Mouse (Mus musculus) spleen, postnatal 10 days (tissue): ENCODE results near the gene Tekt1.

Experiments
- DNase-seq, 2 experiments: peaks; one replicate each; pipeline ENCODE4 v3.0.0; 2021 to 2022; ENCODE audit warnings: low spot score in 2 of 2

Tekt1 gene

GRCm38 (mm10) chr11:72342549-72343237 lies 19.5 kb downstream of the Tekt1 start:
- peak; percentile 14 to 43 for DNase-seq

DNA sequence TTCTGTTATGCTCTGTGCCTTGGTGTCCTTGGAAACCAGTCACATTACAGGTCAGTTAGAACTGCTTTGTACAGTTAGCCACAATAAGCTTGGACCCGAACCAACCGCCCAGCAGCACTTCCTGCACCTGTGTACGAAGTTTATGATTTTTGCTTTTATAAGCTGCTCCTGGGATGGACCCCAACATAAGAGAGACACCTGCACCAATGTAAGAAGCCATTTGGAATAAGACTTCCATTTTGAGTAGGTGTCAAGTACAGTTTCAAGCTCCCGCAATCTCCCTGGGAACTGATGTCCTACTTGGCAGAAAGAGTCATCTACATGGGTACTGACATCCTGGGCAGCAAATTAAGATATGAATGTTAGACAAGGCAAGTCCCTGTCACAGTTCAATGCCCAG lies 22.5 kb downstream of the Tekt1 start:
- no peak for DNase-seq

- no peak for DNase-seq
These were observed 23.8 kb downstream of the Tekt1 start for GRCm38 (mm10) chr11:72338437-72338871.

DNA sequence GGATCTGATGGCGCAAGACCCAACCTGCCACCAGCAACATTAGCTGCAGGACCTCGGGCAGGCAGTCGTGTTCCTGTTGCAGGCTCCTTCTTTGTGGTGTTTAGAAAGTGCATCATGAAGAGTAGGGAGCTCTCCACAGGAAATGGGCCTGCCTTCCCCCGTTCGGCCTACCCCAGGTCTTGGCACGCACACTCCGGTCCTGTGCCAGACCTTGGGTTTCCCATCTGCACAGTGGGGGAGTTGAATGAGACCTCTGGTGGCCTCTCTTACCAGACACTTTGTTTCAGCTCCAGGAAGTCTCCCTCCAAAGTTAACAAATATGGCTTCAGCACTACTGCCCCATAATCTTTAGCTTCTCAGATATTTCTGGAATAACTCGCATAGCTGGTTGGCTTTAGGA lies 25.5 kb downstream of the Tekt1 start:
- DNase-seq, result no peak

DNA sequence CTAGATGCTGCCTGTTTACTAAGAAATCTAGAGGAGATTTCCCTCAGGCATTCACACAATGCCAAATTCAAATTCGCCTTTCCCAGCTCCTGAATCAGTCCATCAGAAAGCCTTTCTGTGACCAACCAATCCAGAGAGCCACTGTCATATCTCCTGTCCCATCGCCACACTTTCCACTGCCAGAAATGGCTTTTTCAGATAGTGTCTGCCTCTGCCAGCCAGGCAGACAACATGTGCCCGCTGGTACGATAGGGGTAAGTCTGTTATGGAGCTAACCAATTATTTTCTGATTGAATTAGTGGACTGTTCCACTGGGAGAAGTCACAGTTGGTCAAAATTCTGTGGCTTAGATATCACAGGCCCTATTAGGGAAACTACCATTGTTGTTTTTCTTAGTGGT lies 27.6 kb downstream of the Tekt1 start:
- no peak for DNase-seq

- no peak for DNase-seq
These were observed 29.1 kb downstream of the Tekt1 start for GRCm38 (mm10) chr11:72332951-72333667.

- DNase-seq, result no peak
These were observed 36.5 kb downstream of the Tekt1 start for GRCm38 (mm10) chr11:72325701-72326100.

GRCm38 (mm10) chr11:72324431-72324830 lies 37.8 kb downstream of the Tekt1 start:
- DNase-seq, result no peak

DNA sequence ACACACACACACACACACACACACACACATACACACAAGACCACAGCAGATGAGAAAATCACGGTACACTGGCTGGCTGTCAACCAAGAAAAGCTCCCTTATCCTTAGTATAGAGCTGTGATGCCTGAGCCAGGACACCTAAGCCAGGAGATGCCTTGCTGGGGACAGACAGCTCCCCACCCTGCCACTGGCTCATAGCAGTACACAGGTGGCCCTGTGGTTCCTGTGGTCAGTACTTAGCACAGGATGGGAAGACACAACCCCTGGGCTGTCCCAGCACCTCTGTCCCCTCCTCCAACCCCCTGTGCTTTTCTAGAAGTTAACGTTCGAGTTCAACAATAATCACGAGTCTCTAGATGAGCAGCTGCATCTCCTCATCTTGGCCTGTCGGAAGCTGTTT lies 44.2 kb downstream of the Tekt1 start:
- no peak for DNase-seq

- no peak for DNase-seq
These were observed 47.9 kb downstream of the Tekt1 start, which contains the start of gene Fbxo39 for GRCm38 (mm10) chr11:72314151-72314895. Fbxo39 (plus strand) TSS chr11:72314444.

DNA sequence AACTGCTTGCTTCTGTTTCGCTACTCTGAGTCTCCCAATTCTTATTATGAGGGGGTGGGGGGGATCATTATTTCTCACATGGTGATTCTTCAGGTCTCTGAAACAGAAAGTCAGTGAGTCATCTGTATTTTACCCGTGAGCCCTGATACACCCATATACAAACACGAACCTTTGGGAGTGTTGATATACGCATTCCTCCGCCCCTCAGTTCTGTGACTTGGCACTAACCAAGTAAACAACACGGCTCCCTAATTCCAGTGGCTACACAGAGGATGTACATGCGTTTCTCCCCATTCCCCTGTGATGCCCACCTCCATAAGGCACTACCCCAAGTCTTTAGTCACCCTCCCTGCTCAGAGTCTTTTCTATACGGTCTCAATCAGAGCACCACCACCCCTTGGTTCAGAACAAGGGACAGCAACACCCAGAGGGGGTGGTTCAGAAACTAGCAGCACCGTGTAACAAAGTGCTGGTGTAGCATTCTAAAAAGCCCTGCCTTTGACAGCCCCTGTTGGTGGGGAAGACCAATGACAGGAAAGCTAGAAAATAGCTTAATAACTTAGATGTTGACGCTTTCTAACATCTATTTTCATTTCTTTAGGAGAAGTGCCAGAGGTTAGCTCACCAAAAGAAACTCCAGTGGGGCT lies 50.8 kb downstream of the Tekt1 start:
- no peak for DNase-seq

DNA sequence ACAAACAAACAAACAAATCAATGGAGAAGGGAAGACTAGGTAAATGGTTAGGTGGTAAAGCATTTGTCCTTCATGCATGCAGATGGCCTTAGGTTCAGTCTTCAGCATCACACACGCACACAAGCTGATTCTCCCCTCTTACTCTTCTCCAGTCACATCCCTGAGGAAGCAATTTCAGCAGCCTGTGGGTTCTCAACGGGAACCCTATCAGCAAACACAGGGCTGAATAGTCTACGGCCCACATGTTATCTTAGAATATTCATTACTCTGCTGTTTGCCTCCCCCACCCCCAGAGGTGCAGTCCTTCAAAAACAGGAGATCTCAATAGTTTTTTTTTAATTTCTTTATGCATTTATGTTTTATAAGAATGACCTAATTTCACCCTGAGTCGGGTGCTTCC lies 51.8 kb downstream of the Tekt1 start:
- no peak for DNase-seq

- no peak for DNase-seq
These were observed 53.3 kb downstream of the Tekt1 start for GRCm38 (mm10) chr11:72308982-72309381.

GRCm38 (mm10) chr11:72307461-72307860 lies 54.8 kb downstream of the Tekt1 start:
- DNase-seq, result no peak

DNA sequence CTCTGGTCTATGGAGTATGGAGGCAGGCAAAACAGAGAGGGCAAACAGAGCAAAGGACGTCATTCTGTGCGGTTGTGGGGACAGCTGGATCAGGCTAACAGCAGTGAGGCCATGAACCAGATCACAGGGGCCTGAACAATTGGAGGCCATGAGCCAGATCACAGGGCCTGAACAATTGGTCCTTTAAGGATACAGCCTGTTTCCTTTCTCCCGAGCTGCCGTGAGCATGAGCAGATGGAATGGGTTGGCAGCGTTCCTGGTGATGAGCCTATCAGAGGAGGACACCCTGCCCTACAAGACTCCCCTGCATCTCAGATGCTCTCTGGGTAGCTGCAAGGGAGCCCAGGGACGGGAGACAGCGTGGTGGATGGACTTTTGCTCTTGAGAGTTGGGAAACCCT lies 60.0 kb downstream of the Tekt1 start:
- no peak for DNase-seq

DNA sequence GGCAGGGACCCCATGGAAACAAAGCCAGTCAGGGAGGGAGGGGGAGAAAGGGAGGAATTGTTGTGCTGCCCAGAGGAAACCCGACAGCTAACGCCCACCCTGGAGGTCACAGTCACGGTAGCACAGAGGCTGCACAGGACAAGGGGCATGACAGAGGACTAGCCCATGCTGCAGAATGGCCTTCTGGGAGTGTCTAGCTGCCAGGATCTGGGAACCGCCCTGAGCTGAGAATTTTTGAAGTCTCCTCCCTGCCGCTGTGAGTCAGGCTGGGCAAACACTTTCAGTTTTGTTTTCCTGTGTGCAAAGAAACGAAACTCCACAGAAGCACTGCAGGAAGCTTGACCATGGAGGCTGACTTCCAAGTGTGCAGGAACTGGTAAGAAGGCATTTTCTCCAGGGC lies 60.9 kb downstream of the Tekt1 start, which contains the start of gene Xaf1:
Gene Xaf1, plus strand, starts transcription at position 296 of the 400 bp plus-strand sequence.
- DNase-seq, result peak; percentile 25 to 44
